Mouse (Mus musculus) MEL (cell line): ENCODE measurements around the gene Ddn. TPM values are rescaled to one million over a fixed set of nuclear protein-coding genes. Genes with fewer than 3 reads are reported as not detected.

Source experiments
- DNase-seq: peaks from one replicate; pipeline ENCODE4 v3.0.0; 2011; ENCODE audit warnings: low read depth, low spot score
- H3K27ac ChIP-seq: 2 replicates; pipeline ENCODE4 v1.5.1; 2012; ENCODE audit warnings: low read depth, mild to moderate bottlenecking, control low read depth, low read length, moderate library complexity; ENCODE audit not compliant: control insufficient read depth
- H3K27me3 ChIP-seq, 2 experiments: fragments of 150-350 bp in 1 of 2; sonication (generic) in 1 of 2; 2 replicates each; pipeline ENCODE4 v1.6.1; 2012; ENCODE audit warnings: low read length in 2 of 2, mild to moderate bottlenecking in 2 of 2, improper control_type of control experiment in 1 of 2, moderate library complexity in 1 of 2; ENCODE audit not compliant: insufficient read depth in 2 of 2, control insufficient read depth in 1 of 2
- H3K36me3 ChIP-seq, 2 experiments: 2 replicates each; pipeline ENCODE4 v1.6.1; 2012 to 2014; ENCODE audit warnings: low read length in 2 of 2, improper control_type of control experiment in 1 of 2, inconsistent platforms in 1 of 2, mild to moderate bottlenecking in 1 of 2; ENCODE audit not compliant: insufficient read depth in 2 of 2, control insufficient read depth in 1 of 2
- H3K4me1 ChIP-seq, 2 experiments: fragments of 150-350 bp in 1 of 2; sonication (generic) in 1 of 2; 2 replicates each; pipeline ENCODE4 v1.6.1; 2012; ENCODE audit warnings: low read length in 2 of 2, improper control_type of control experiment in 1 of 2, mild to moderate bottlenecking in 1 of 2; ENCODE audit not compliant: insufficient read depth in 2 of 2, control insufficient read depth in 1 of 2
- H3K4me3 ChIP-seq, 2 experiments: fragments of 150-350 bp in 1 of 2; sonication (generic) in 1 of 2; 2 replicates each; pipeline ENCODE4 v1.5.1; 2012; ENCODE audit warnings: low read depth in 2 of 2, low read length in 2 of 2, mild to moderate bottlenecking in 2 of 2, moderate library complexity in 2 of 2, control low read depth in 1 of 2, improper control_type of control experiment in 1 of 2; ENCODE audit not compliant: control insufficient read depth in 1 of 2, insufficient read depth in 1 of 2
- H3K79me2 ChIP-seq: 2 replicates; pipeline ENCODE4 v1.6.1; 2012; ENCODE audit warnings: mild to moderate bottlenecking, low read length, moderate library complexity; ENCODE audit not compliant: control insufficient read depth, poor library complexity, insufficient read depth
- H3K9ac ChIP-seq: 2 replicates; pipeline ENCODE4 v1.6.1; 2012; ENCODE audit warnings: low read depth, mild to moderate bottlenecking, control low read depth, low read length, moderate library complexity; ENCODE audit not compliant: control insufficient read depth, poor library complexity, severe bottlenecking
- H3K9me3 ChIP-seq: fragments of 150-350 bp; sonication (generic); replicated peaks from 2 replicates; pipeline ENCODE4 v1.6.1; 2012; ENCODE audit warnings: mild to moderate bottlenecking, low read length, improper control_type of control experiment, moderate library complexity; ENCODE audit not compliant: insufficient read depth
- BHLHE40 ChIP-seq: IDR thresholded peaks from 2 replicates; pipeline ENCODE4 v1.6.1; 2012; ENCODE audit warnings: low read depth, mild to moderate bottlenecking, inconsistent platforms, low read length, improper control_type of control experiment, borderline replicate concordance
- CTCF ChIP-seq, 3 experiments: IDR thresholded peaks in 2 of 3; conservative IDR thresholded peaks in 1 of 3; 2 replicates each; pipeline ENCODE4 v1.5.1; 2011 to 2012; ENCODE audit warnings: low read length in 3 of 3, low read depth in 2 of 3, mild to moderate bottlenecking in 2 of 3, improper control_type of control experiment in 1 of 3, inconsistent platforms in 1 of 3, mixed read lengths in 1 of 3, moderate library complexity in 1 of 3; ENCODE audit not compliant: control insufficient read depth in 1 of 3, insufficient read depth in 1 of 3, poor library complexity in 1 of 3, severe bottlenecking in 1 of 3
- E2F4 ChIP-seq: IDR thresholded peaks from 2 replicates; pipeline ENCODE4 v1.6.1; 2011; ENCODE audit warnings: low read depth, low read length, improper control_type of control experiment, borderline replicate concordance
- ELF1 ChIP-seq: IDR thresholded peaks from 2 replicates; pipeline ENCODE4 v1.6.1; 2014; ENCODE audit warnings: low read depth, mild to moderate bottlenecking, inconsistent platforms, low read length, improper control_type of control experiment, moderate library complexity
- ETS1 ChIP-seq: IDR thresholded peaks from 2 replicates; pipeline ENCODE4 v1.6.1; 2012; ENCODE audit warnings: low read depth, mild to moderate bottlenecking, inconsistent platforms, low read length, improper control_type of control experiment, moderate library complexity
- GATA1 ChIP-seq: IDR thresholded peaks from 2 replicates; pipeline ENCODE4 v1.6.1; 2011; ENCODE audit warnings: low read depth, low read length, improper control_type of control experiment
- JUND ChIP-seq: IDR thresholded peaks from 2 replicates; pipeline ENCODE4 v1.6.1; 2011; ENCODE audit warnings: low read depth, mild to moderate bottlenecking, improper control_type of control experiment, low read length
- KAT2A ChIP-seq: conservative IDR thresholded peaks from 2 replicates; pipeline ENCODE4 v1.6.1; 2012; ENCODE audit warnings: low read depth, low read length, improper control_type of control experiment, inconsistent platforms
- MXI1 ChIP-seq: IDR thresholded peaks from 2 replicates; pipeline ENCODE4 v1.6.1; 2011; ENCODE audit warnings: mild to moderate bottlenecking, low read depth, low read length, improper control_type of control experiment
- NELFE ChIP-seq: IDR thresholded peaks from 2 replicates; pipeline ENCODE4 v1.6.1; 2011; ENCODE audit warnings: low read depth, low read length, improper control_type of control experiment
- NRF1 ChIP-seq: IDR thresholded peaks from 2 replicates; pipeline ENCODE4 v1.6.1; 2014; ENCODE audit warnings: low read depth, mild to moderate bottlenecking, inconsistent platforms, low read length, improper control_type of control experiment, moderate library complexity; ENCODE audit not compliant: poor library complexity, insufficient read depth, severe bottlenecking
- POLR2A ChIP-seq, 2 experiments: IDR thresholded peaks; 2 replicates each; pipeline ENCODE4 v1.6.1; 2011 to 2012; ENCODE audit warnings: low read length in 2 of 2, mild to moderate bottlenecking in 2 of 2, control low read depth in 1 of 2, improper control_type of control experiment in 1 of 2, low read depth in 1 of 2, moderate library complexity in 1 of 2; ENCODE audit not compliant: control insufficient read depth in 1 of 2, insufficient read depth in 1 of 2, poor library complexity in 1 of 2
- RAD21 ChIP-seq: IDR thresholded peaks from 2 replicates; pipeline ENCODE4 v1.6.1; 2011; ENCODE audit warnings: mild to moderate bottlenecking, low read depth, low read length, improper control_type of control experiment
- RCOR1 ChIP-seq: IDR thresholded peaks from 2 replicates; pipeline ENCODE4 v1.6.1; 2012; ENCODE audit warnings: low read depth, mild to moderate bottlenecking, inconsistent platforms, low read length, improper control_type of control experiment
- SMC3 ChIP-seq: IDR thresholded peaks from 2 replicates; pipeline ENCODE4 v1.6.1; 2011; ENCODE audit warnings: low read depth, low read length, improper control_type of control experiment
- TAL1 ChIP-seq: IDR thresholded peaks from 2 replicates; pipeline ENCODE4 v1.6.1; 2012; ENCODE audit warnings: mild to moderate bottlenecking, inconsistent platforms, low read length, moderate library complexity, mixed read lengths
- TCF12 ChIP-seq: IDR thresholded peaks from 2 replicates; pipeline ENCODE4 v1.6.1; 2014; ENCODE audit warnings: low read depth, mild to moderate bottlenecking, inconsistent platforms, low read length, improper control_type of control experiment, moderate library complexity
- UBTF ChIP-seq: IDR thresholded peaks from 2 replicates; pipeline ENCODE4 v1.6.1; 2012; ENCODE audit warnings: low read depth, mild to moderate bottlenecking, inconsistent platforms, low read length, improper control_type of control experiment, moderate library complexity, borderline replicate concordance; ENCODE audit not compliant: insufficient read depth
- USF1 ChIP-seq: IDR thresholded peaks from 2 replicates; pipeline ENCODE4 v1.6.1; 2014; ENCODE audit warnings: low read depth, mild to moderate bottlenecking, inconsistent platforms, low read length, improper control_type of control experiment, moderate library complexity
- USF2 ChIP-seq, 2 experiments: IDR thresholded peaks; 2 replicates each; pipeline ENCODE4 v1.6.1; 2011 to 2012; ENCODE audit warnings: improper control_type of control experiment in 2 of 2, low read length in 2 of 2, borderline replicate concordance in 1 of 2, inconsistent platforms in 1 of 2, low read depth in 1 of 2, mild to moderate bottlenecking in 1 of 2; ENCODE audit not compliant: insufficient read depth in 1 of 2
- ZC3H11A ChIP-seq: IDR thresholded peaks from 2 replicates; pipeline ENCODE4 v1.6.1; 2012; ENCODE audit warnings: low read depth, mild to moderate bottlenecking, inconsistent platforms, low read length, improper control_type of control experiment
- ZKSCAN1 ChIP-seq: IDR thresholded peaks from 2 replicates; pipeline ENCODE4 v1.6.1; 2012; ENCODE audit warnings: low read depth, mild to moderate bottlenecking, inconsistent platforms, low read length, improper control_type of control experiment, moderate library complexity
- ZMIZ1 ChIP-seq: IDR thresholded peaks from 2 replicates; pipeline ENCODE4 v1.6.1; 2012; ENCODE audit warnings: low read depth, mild to moderate bottlenecking, inconsistent platforms, low read length, improper control_type of control experiment, moderate library complexity
- ZNF384 ChIP-seq: IDR thresholded peaks from 2 replicates; pipeline ENCODE4 v1.6.1; 2012; ENCODE audit warnings: low read depth, mild to moderate bottlenecking, inconsistent platforms, low read length, improper control_type of control experiment
- polyA plus RNA-seq, 2 experiments: library from polyadenylated mRNA; stranded (reverse) in 1 of 2; unstranded in 1 of 2; fragments of >175 nt in 1 of 2; fragments of >200 nt in 1 of 2; gene quantifications; 2 replicates each; pipeline versions ENCODE4 v1.2.1 to v1.2.4; 2012; ENCODE audit warnings: low replicate concordance in 2 of 2, low read depth in 1 of 2; ENCODE audit not compliant: insufficient read length in 2 of 2, insufficient read depth in 1 of 2, missing spikeins in 1 of 2
- total RNA-seq: library from RNA; depleted of rRNA; stranded (reverse); fragments of 300-350 nt; gene quantifications from 2 replicates; pipeline ENCODE4 v1.2.3, GENCODE M21; 2012

Ddn gene
- total and polyA plus RNA-seq, 3 experiments: 4.0 to 4.2 TPM; not detected in 1

DNA sequence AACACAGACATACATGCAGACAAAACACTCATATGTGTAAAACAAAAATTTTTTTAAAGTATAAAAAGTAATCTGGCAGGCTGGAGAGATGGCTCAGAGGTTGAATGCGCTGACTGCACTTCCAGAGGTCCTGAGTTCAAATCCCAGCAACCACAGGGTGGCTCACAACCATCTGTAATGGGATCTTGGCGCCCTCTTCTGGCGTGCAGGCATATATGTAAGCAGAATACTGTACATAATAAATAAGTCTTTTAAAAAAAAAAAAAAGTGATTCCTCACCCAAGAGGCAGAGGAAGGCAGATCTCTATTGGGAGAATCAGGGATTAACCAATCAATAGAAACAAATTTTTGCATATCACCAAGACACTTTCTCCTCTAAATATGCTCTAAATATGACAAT lies 14.1 kb upstream of the Ddn start (continued):
- TF ChIP-seq ETS1: no peak
- no peak for TF ChIP-seq MXI1
- no peak for TF ChIP-seq ZMIZ1
- TF ChIP-seq, all 39 proteins: peak for 3

DNA sequence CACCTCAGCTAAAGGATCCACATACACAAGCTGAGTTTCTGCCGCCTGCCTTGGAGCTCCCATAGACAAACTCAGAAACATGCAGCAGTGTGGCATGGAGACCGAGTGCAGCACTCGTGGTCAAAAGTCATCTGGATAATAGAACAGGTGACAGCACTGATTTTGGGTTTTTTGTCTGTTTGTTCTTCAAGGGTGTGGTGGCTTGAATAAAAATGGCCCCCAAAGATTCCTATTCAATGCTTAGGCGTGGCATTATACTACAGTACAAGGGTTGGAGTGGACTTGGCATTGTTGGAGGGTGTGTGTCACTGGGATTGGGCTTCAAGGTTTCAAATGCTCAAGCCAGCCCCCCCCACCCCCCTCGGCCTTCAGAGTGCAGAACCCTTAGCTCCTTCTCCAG lies 12.9 kb upstream of the Ddn start:
- Histone ChIP-seq H3K27me3 (no peaks in the 10 kb centered on the region), H3K36me3 (peaks cover 0 to 2% of the 10 kb centered on the region in 2 experiments; a peak in 1 of 4 replicates), H3K27ac (no peak overlapping the region), H3K79me2 (no peaks in the 10 kb centered on the region), H3K9ac (no peak overlapping the region), H3K4me1 (no peaks in the 10 kb centered on the region), H3K9me3 (no peaks in the 10 kb centered on the region), H3K4me3 (no peak overlapping the region)
- TF ChIP-seq UBTF (no peak), ZNF384 (no peak), MXI1 (no peak), BHLHE40 (no peak), E2F4 (no peak), TCF12 (no peak), USF2 (IDR thresholded peaks at IDR 0.05; ENCODE audit: borderline replicate concordance in 1 of 2, insufficient read depth in 1 of 2, low read depth in 1 of 2, low read length in 2 of 2) (no peak), TAL1 (no peak), ELF1 (no peak), NRF1 (no peak), GATA1 (no peak), ZKSCAN1 (no peak), POLR2A (IDR thresholded peaks at IDR 0.05; ENCODE audit: control insufficient read depth in 1 of 2, insufficient read depth in 1 of 2, low read depth in 1 of 2, low read length in 2 of 2, poor library complexity in 1 of 2) (no peak), NELFE (no peak), ZC3H11A (no peak), JUND (no peak), RCOR1 (no peak), SMC3 (no peak)
- DNase-seq: no peak

DNA sequence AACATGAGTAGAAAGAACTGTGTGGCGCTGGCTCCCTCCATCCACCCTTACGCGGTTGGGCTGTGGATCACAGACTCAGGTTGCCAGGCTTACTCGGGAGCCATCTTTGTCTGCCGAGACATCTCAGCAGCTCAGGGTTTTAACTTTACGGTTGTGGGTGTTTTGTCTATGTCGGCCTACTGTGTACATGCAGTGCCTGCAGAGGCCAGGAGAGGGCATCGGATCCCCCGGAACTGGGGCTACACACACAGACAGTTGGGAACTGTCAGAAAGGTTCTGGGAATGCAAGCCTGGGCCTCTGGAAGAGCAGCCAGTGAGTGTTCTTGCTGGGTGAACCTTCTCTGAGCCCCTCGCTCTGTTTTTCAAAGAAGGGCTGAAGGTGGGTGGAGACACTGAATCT lies 12.1 kb upstream of the Ddn start:
- peaks cover 0 to 2% of the 10 kb centered on the region in 2 experiments; a peak in 1 of 4 replicates for H3K36me3 ChIP-seq
- peak; percentile 64 for DNase-seq
- H3K4me3 ChIP-seq: no peak overlapping the region
- peak; percentile 26 for TF ChIP-seq RAD21
- no peak for TF ChIP-seq USF1
- TF ChIP-seq CTCF (IDR thresholded peaks at IDR 0.05 in 2 of 3, conservative IDR thresholded peaks at IDR 0.05 in 1 of 3; ENCODE audit: control insufficient read depth in 1 of 3, insufficient read depth in 1 of 3, low read depth in 2 of 3, low read length in 3 of 3, poor library complexity in 1 of 3, severe bottlenecking in 1 of 3): peak; percentile 72 to 84 (median 82)
- peak; percentile 97 for TF ChIP-seq ZKSCAN1
- 0 out of 2 replicates have a peak, but pooled peaks have one; percentile 5 for TF ChIP-seq ZC3H11A
- no peak for TF ChIP-seq KAT2A
- TF ChIP-seq SMC3: peak; percentile 46; the same call in 1 of the 2 replicates
- no peaks in the 10 kb centered on the region for H3K4me1 ChIP-seq
- H3K9ac ChIP-seq: no peak overlapping the region
- no peaks in the 10 kb centered on the region for H3K9me3 ChIP-seq
- no peaks in the 10 kb centered on the region for H3K79me2 ChIP-seq
- no peaks in the 10 kb centered on the region for H3K27me3 ChIP-seq
- no peak overlapping the region for H3K27ac ChIP-seq
